21 mouse cellular contexts compared by ENCODE assay signal in genomic region chr10:70166427-70166826, GRCm38 (mm10). TPM values are rescaled to one million over a fixed set of nuclear protein-coding genes. Genes with fewer than 3 reads are reported as not detected.
"Had no signal": no experiment of that assay in that cellular context is flagged by ENCODE, and none has a peak within 500 bp of the region (broad histone marks: within the 10 kb centered on the region; RNA-seq: fewer than 3 reads in every experiment).

No protein-coding gene starts in this region.

- H3K9me3 ChIP-seq: liver, embryonic 13.5 days; liver, embryonic 15.5 days; lung, embryonic 15.5 days; midbrain, embryonic 10.5 days; midbrain, embryonic 12.5 days; neural tube, embryonic 13.5 days; neural tube, embryonic 15.5 days had no signal

- ATAC-seq: liver, postnatal 0 days; midbrain, embryonic 16.5 days had no signal

- H3K27ac ChIP-seq: liver, embryonic 13.5 days; liver, embryonic 15.5 days; lung, embryonic 15.5 days; midbrain, embryonic 10.5 days; midbrain, embryonic 12.5 days; neural tube, embryonic 13.5 days; neural tube, embryonic 15.5 days had no signal

- H3K4me3 ChIP-seq: liver, embryonic 13.5 days; liver, embryonic 15.5 days; lung, embryonic 15.5 days; midbrain, embryonic 10.5 days; midbrain, embryonic 12.5 days; myocyte; neural tube, embryonic 13.5 days; neural tube, embryonic 15.5 days had no signal

- H3K27me3 ChIP-seq: liver, embryonic 13.5 days; liver, embryonic 15.5 days; lung, embryonic 15.5 days; midbrain, embryonic 12.5 days; neural tube, embryonic 13.5 days; neural tube, embryonic 15.5 days had no signal

- DNase-seq: liver, embryonic 13.5 days; liver, postnatal 0 days; retina, postnatal 1 day; right cerebral cortex, postnatal 4 days; spleen, adult 18-20 months; thymus, adult 18-20 months; thymus, postnatal 14 days; thymus, postnatal 36 days had no signal

- H3K9ac ChIP-seq: liver, embryonic 13.5 days; liver, embryonic 15.5 days; liver, postnatal 0 days; lung, embryonic 15.5 days; midbrain, embryonic 12.5 days; neural tube, embryonic 13.5 days; neural tube, embryonic 15.5 days had no signal

- H3K4me2 ChIP-seq: liver, embryonic 11.5 days; liver, embryonic 13.5 days; liver, embryonic 15.5 days; lung, embryonic 15.5 days; midbrain, embryonic 12.5 days; neural tube, embryonic 13.5 days; neural tube, embryonic 15.5 days had no signal

- H3K4me1 ChIP-seq: liver, embryonic 13.5 days had no signal

RNA-seq across cellular contexts. Expression of gene Mrln, which starts 38.0 kb away (rescaled TPM):
- total RNA-seq: megakaryocyte, adult 5-6 weeks; megakaryocyte-erythroid progenitor cell, adult 5-6 weeks had no signal
- polyA plus RNA-seq: lung, embryonic 15.5 days; midbrain, embryonic 14.5 days; midbrain, embryonic 16.5 days; small intestine, adult 2 months had no signal
